Mouse (Mus musculus) layer of hippocampus, adult 2 months (tissue): Measurements from ENCODE around the gene Mrpl48. TPM values are rescaled to one million over a fixed set of nuclear protein-coding genes. Genes with fewer than 3 reads are reported as not detected.

Experiments
- DNase-seq, 2 experiments: peaks; one replicate each; pipeline ENCODE4 v3.0.0; 2022; ENCODE audit warnings: low spot score in 2 of 2
- H3K27ac ChIP-seq: fragments of 200-600 bp; 2 replicates; pipeline ENCODE4 v1.8.1; 2022
- H3K4me3 ChIP-seq: fragments of 200-600 bp; 2 replicates; pipeline ENCODE4 v1.8.1; 2022; ENCODE audit warnings: mild to moderate bottlenecking
- CTCF ChIP-seq: fragments of 200-600 bp; conservative IDR thresholded peaks from 2 replicates; pipeline ENCODE4 v1.8.1; 2022; ENCODE audit warnings: antibody characterized with exemption, mild to moderate bottlenecking, moderate library complexity
- total RNA-seq, 2 experiments: library from RNA; stranded (reverse); gene quantifications; 2 replicates each; pipeline ENCODE4 v1.2.3; 2021

The Mrpl48 gene
- total RNA-seq, 2 experiments from 2014 or later = 64.8 to 67.1 TPM

GRCm38 (mm10) chr7:100616121-100616857 lies 8.2 kb upstream of the Mrpl48 start:
- Histone ChIP-seq H3K27ac (no peak overlapping the region), H3K4me3 (no peak overlapping the region)
- no peak for TF ChIP-seq CTCF
- DNase-seq = no peak

GRCm38 (mm10) chr7:100608910-100609309 lies 809 bp upstream of the Mrpl48 start:
- peak overlapping the region; percentile 99 for H3K27ac ChIP-seq
- DNase-seq = no peak
- no peak for TF ChIP-seq CTCF

GRCm38 (mm10) chr7:100607214-100608129 lies 629 bp downstream of the Mrpl48 start, which contains the start of gene Rab6a:
Rab6a (plus strand) TSS chr7:100607410.
- peak; percentile 54 for TF ChIP-seq CTCF

More at GRCm38 (mm10) chr7:100608910-100609309, 809 bp upstream of the Mrpl48 start:
- peak overlapping the region; percentile 79 for H3K4me3 ChIP-seq

GRCm38 (mm10) chr7:100600211-100600610 lies 7.9 kb downstream of the Mrpl48 start:
- peak in 1 of 2 experiments; percentile 42 for DNase-seq
- H3K4me3 ChIP-seq = no peak overlapping the region
- peak overlapping the region; percentile 74 for H3K27ac ChIP-seq
- no peak for TF ChIP-seq CTCF

More at GRCm38 (mm10) chr7:100607214-100608129, 629 bp downstream of the Mrpl48 start, which contains the start of gene Rab6a:
- Histone ChIP-seq H3K4me3 (peak within 1 kb of the TSS; percentile 79), H3K27ac (peak within 1 kb of the TSS; percentile 99)
- peak; percentile 97 to 99 for DNase-seq

GRCm38 (mm10) chr7:100593349-100593748 lies 14.8 kb downstream of the Mrpl48 start:
- Histone ChIP-seq H3K4me3 (no peak overlapping the region), H3K27ac (no peak overlapping the region)
- TF ChIP-seq CTCF = no peak
- no peak for DNase-seq

- DNase-seq = no peak
- peak overlapping the region; percentile 95 for H3K27ac ChIP-seq
- TF ChIP-seq CTCF = no peak
- H3K4me3 ChIP-seq = peak overlapping the region; percentile 72
Observed at GRCm38 (mm10) chr7:100591522-100591852, 16.6 kb downstream of the Mrpl48 start.

- TF ChIP-seq CTCF = peak; percentile 50
- Histone ChIP-seq H3K4me3 (peak overlapping the region; percentile 72), H3K27ac (peak overlapping the region; percentile 95)
- peak; percentile 66 to 77 for DNase-seq
Observed at GRCm38 (mm10) chr7:100590845-100591521, 17.1 kb downstream of the Mrpl48 start.

- Histone ChIP-seq H3K27ac (peak overlapping the region; percentile 95), H3K4me3 (peak overlapping the region; percentile 72)
- DNase-seq = no peak
- no peak for TF ChIP-seq CTCF
Observed at GRCm38 (mm10) chr7:100590504-100590844, 17.6 kb downstream of the Mrpl48 start.

- peak overlapping the region; percentile 95; the same call in 1 of the 2 replicates for H3K27ac ChIP-seq
- TF ChIP-seq CTCF = no peak
- no peak overlapping the region for H3K4me3 ChIP-seq
- DNase-seq = no peak
Observed at GRCm38 (mm10) chr7:100589816-100590215, 18.3 kb downstream of the Mrpl48 start.

GRCm38 (mm10) chr7:100582727-100583236 lies 25.3 kb downstream of the Mrpl48 start:
- peak overlapping the region; percentile 69 for H3K4me3 ChIP-seq
- H3K27ac ChIP-seq = peak overlapping the region; percentile 98
- DNase-seq = peak; percentile 86
- no peak for TF ChIP-seq CTCF

- no peak for DNase-seq
- H3K4me3 ChIP-seq = peak overlapping the region; percentile 69
- no peak for TF ChIP-seq CTCF
- H3K27ac ChIP-seq = peak overlapping the region; percentile 98
Observed at GRCm38 (mm10) chr7:100582235-100582634, 25.9 kb downstream of the Mrpl48 start.

- DNase-seq = peak in 1 of 2 experiments; percentile 41
- H3K4me3 ChIP-seq = no peak overlapping the region
- H3K27ac ChIP-seq = peak overlapping the region; percentile 64
- TF ChIP-seq CTCF = no peak
Observed at GRCm38 (mm10) chr7:100578794-100579193, 29.3 kb downstream of the Mrpl48 start.
